Mouse (Mus musculus): ENCODE measurements at regions not wholly inside any gene's neighbourhood (a gene's known extent, or its start where the extent isn't known, plus 50 kb on each side); places are given as distances from the start of the nearest gene placed in this dataset.

DNA sequence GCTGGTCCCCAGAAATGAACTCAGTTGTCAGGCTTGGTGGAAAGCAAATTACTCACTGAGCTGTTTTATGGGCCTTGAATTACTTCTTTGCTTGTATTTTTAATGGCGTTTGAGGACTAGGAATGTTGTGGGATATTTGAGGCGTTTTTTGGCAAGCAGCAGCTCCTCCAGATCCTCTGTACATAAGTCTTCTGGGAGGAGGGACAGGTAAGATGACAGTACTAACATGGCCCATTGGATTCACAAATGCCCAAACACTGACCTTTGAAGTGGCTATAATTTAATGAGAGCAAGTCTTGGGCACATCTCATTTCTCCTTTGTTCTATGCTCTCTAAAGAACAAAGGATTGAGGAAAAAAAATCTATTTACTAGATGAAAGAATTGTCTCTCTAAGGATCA lies 286.3 kb downstream of the Gm21750 start:
- H3K9me3 ChIP-seq (ENCODE audit: control insufficient read depth, low read length) = no peaks in the 10 kb centered on the region
- no peaks in the 10 kb centered on the region for H3K36me3 ChIP-seq (replicated peaks; ENCODE audit: control insufficient read depth, insufficient read depth, low read depth)
- TF ChIP-seq EP300 (IDR thresholded peaks at IDR 0.05; ENCODE audit: low read depth) = no peak
- no peak for TF ChIP-seq CTCF (IDR thresholded peaks at IDR 0.05; ENCODE audit: low read depth)
- H3K9ac ChIP-seq (replicated peaks) = no peak overlapping the region
- H3K4me1 ChIP-seq (replicated peaks; ENCODE audit: control insufficient read depth in 2 of 2, insufficient read depth in 2 of 2, low read length in 1 of 2) = no peaks in the 10 kb centered on the region
- H3K27me3 ChIP-seq (ENCODE audit: control insufficient read depth, insufficient read depth, low read length) = no peaks in the 10 kb centered on the region
- DNase-seq (ENCODE audit: low read depth in 3 of 3, low spot score in 3 of 3) = no peak
- 41% methylated on average over 2 of the region's 2 CpGs for WGBS (ENCODE audit: insufficient replicate concordance)
- ATAC-seq (ENCODE audit: insufficient read depth) = no peak
- H3K27ac ChIP-seq = no peak overlapping the region
- no peak overlapping the region for H3K4me3 ChIP-seq (ENCODE audit: insufficient read depth in 1 of 2, low read depth in 2 of 2, low read length in 2 of 2)
- no peak overlapping the region for H3K4me2 ChIP-seq (ENCODE audit: low read depth)

DNA sequence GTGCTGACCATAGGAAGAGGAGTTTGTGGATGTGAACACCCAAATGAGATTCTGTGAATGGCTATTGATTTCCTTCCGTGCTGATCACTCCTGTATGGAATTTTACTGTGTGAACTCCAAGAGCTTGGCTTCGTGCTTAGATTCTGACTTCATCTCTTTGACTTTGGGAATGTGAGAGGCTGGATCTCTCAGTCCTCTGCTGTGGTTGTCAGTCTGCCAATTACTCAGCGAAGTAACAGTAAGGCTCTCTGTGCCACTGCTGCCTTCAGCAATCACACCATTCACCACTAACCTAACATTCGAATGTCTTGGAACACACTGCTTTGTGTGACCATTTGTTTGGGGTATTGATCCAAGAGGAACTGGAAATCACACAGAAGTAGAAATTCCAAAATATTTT lies 291.5 kb downstream of the Gm21750 start:
- Histone ChIP-seq H3K27ac (no peak overlapping the region), H3K9me3 (ENCODE audit: control insufficient read depth, low read length) (no peaks in the 10 kb centered on the region), H3K9ac (replicated peaks) (no peak overlapping the region), H3K27me3 (ENCODE audit: control insufficient read depth, insufficient read depth, low read length) (no peaks in the 10 kb centered on the region), H3K4me1 (replicated peaks; ENCODE audit: control insufficient read depth in 2 of 2, insufficient read depth in 2 of 2, low read length in 1 of 2) (no peaks in the 10 kb centered on the region), H3K4me3 (ENCODE audit: insufficient read depth in 1 of 2, low read depth in 2 of 2, low read length in 2 of 2) (no peak overlapping the region), H3K4me2 (ENCODE audit: low read depth) (no peak overlapping the region), H3K36me3 (replicated peaks; ENCODE audit: control insufficient read depth, insufficient read depth, low read depth) (no peaks in the 10 kb centered on the region)
- TF ChIP-seq CTCF (IDR thresholded peaks at IDR 0.05; ENCODE audit: low read depth) (no peak), EP300 (IDR thresholded peaks at IDR 0.05; ENCODE audit: low read depth) (no peak)
- DNase-seq (ENCODE audit: low read depth in 3 of 3, low spot score in 3 of 3) = no peak
- ATAC-seq (ENCODE audit: insufficient read depth) = no peak
- 45% methylated on average over 4 of the region's 4 CpGs for WGBS (ENCODE audit: insufficient replicate concordance)

DNA sequence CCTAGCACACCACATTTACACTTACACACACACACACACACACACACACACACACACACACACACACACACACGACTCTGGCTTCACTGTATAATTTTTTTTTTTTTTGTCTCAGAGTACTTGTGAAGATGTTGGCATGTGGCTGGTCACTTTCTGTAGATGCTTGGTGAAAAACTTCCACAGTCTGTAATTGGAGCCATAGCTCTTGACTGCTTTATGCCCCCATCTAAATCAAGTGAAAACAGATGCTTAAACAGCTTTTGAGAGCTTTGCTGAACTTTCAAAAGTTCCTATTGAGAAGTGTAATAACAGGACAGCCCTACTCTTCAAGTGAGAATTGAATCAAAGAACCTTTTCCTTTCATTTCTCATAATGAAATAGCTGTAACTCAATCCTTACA lies 317.7 kb downstream of the Gm21750 start:
- no peak for DNase-seq (ENCODE audit: low read depth in 3 of 3, low spot score in 3 of 3)
- H3K9ac ChIP-seq (replicated peaks) = no peak overlapping the region
- no peak overlapping the region for H3K27ac ChIP-seq
- H3K4me1 ChIP-seq (replicated peaks; ENCODE audit: control insufficient read depth in 2 of 2, insufficient read depth in 2 of 2, low read length in 1 of 2) = no peaks in the 10 kb centered on the region
- 50% methylated on average over 1 of the region's 1 CpGs for WGBS (ENCODE audit: insufficient replicate concordance)
- no peak overlapping the region for H3K4me3 ChIP-seq (ENCODE audit: insufficient read depth in 1 of 2, low read depth in 2 of 2, low read length in 2 of 2)
- no peaks in the 10 kb centered on the region for H3K36me3 ChIP-seq (replicated peaks; ENCODE audit: control insufficient read depth, insufficient read depth, low read depth)
- TF ChIP-seq EP300 (IDR thresholded peaks at IDR 0.05; ENCODE audit: low read depth) (no peak), CTCF (IDR thresholded peaks at IDR 0.05; ENCODE audit: low read depth) (no peak)
- no peaks in the 10 kb centered on the region for H3K9me3 ChIP-seq (ENCODE audit: control insufficient read depth, low read length)
- no peaks in the 10 kb centered on the region for H3K27me3 ChIP-seq (ENCODE audit: control insufficient read depth, insufficient read depth, low read length)
- ATAC-seq (ENCODE audit: insufficient read depth) = no peak
- no peak overlapping the region for H3K4me2 ChIP-seq (ENCODE audit: low read depth)

DNA sequence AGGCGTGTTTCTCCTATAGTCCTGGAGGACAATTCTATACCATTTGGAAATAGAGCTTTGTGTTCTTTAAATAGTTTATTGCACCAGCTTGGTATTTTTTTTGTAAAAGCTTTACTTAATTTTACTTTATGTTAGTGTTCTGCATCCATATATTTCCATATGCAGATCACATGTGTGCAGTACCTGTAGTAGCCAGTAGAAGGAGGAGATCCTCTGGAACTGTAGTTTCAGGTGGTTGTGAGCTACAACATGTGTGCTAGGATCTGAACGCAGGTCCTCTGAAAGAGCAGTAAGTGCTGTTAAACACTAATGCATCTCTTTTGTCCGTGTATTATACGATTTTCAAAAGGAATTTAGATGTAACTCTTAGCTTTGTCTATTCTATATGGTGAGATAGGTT lies 335.2 kb downstream of the Gm21750 start:
- TF ChIP-seq EP300 (IDR thresholded peaks at IDR 0.05; ENCODE audit: low read depth) (no peak), CTCF (IDR thresholded peaks at IDR 0.05; ENCODE audit: low read depth) (no peak)
- 59% methylated on average over 4 of the region's 4 CpGs for WGBS (ENCODE audit: insufficient replicate concordance)

DNA sequence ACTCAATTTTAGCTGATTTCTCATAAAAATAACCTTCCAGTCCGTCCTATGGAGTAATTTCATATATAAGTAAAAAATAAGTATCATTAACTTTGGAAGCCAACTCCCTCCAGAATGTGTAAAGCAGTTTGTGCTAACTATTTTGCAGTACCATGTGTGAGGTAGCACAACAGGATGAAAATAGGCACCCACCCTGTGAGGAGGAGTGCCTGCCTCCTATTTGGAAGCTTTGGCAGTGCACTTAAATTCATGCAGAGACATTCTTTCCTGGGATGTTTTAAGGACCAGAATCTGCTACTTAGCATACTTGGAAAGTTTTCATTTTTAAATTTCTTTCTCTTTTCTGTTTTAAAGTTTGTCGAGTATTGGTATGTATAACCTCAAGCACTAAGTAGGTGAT lies 336.8 kb downstream of the Gm21750 start:
- TF ChIP-seq EP300 (IDR thresholded peaks at IDR 0.05; ENCODE audit: low read depth) (no peak), CTCF (IDR thresholded peaks at IDR 0.05; ENCODE audit: low read depth) (no peak)
- WGBS (ENCODE audit: insufficient replicate concordance) = 56% methylated on average over 2 of the region's 2 CpGs
- ATAC-seq (ENCODE audit: insufficient read depth) = no peak

More for the DNA sequence above, 335.2 kb downstream of the Gm21750 start:
- Histone ChIP-seq H3K27ac (no peak overlapping the region), H3K9ac (replicated peaks) (no peak overlapping the region), H3K27me3 (ENCODE audit: control insufficient read depth, insufficient read depth, low read length) (no peaks in the 10 kb centered on the region), H3K4me1 (replicated peaks; ENCODE audit: control insufficient read depth in 2 of 2, insufficient read depth in 2 of 2, low read length in 1 of 2) (no peaks in the 10 kb centered on the region), H3K4me2 (ENCODE audit: low read depth) (no peak overlapping the region), H3K4me3 (ENCODE audit: insufficient read depth in 1 of 2, low read depth in 2 of 2, low read length in 2 of 2) (no peak overlapping the region), H3K9me3 (ENCODE audit: control insufficient read depth, low read length) (no peaks in the 10 kb centered on the region), H3K36me3 (replicated peaks; ENCODE audit: control insufficient read depth, insufficient read depth, low read depth) (no peaks in the 10 kb centered on the region)
- DNase-seq (ENCODE audit: low read depth in 3 of 3, low spot score in 3 of 3) (no peak), ATAC-seq (ENCODE audit: insufficient read depth) (no peak)

More for the DNA sequence above, 336.8 kb downstream of the Gm21750 start:
- H3K36me3 ChIP-seq (replicated peaks; ENCODE audit: control insufficient read depth, insufficient read depth, low read depth) = no peaks in the 10 kb centered on the region
- no peaks in the 10 kb centered on the region for H3K9me3 ChIP-seq (ENCODE audit: control insufficient read depth, low read length)
- no peak for DNase-seq (ENCODE audit: low read depth in 3 of 3, low spot score in 3 of 3)
- no peak overlapping the region for H3K4me3 ChIP-seq (ENCODE audit: insufficient read depth in 1 of 2, low read depth in 2 of 2, low read length in 2 of 2)
- no peak overlapping the region for H3K9ac ChIP-seq (replicated peaks)
- no peak overlapping the region for H3K4me2 ChIP-seq (ENCODE audit: low read depth)
- no peaks in the 10 kb centered on the region for H3K27me3 ChIP-seq (ENCODE audit: control insufficient read depth, insufficient read depth, low read length)
- no peaks in the 10 kb centered on the region for H3K4me1 ChIP-seq (replicated peaks; ENCODE audit: control insufficient read depth in 2 of 2, insufficient read depth in 2 of 2, low read length in 1 of 2)
- no peak overlapping the region for H3K27ac ChIP-seq
